Mouse (Mus musculus): Measurements from ENCODE around the gene Oprl1. TPM values are rescaled to one million over a fixed set of nuclear protein-coding genes. Genes with fewer than 3 reads are reported as not detected.
A peak's percentile ranks its signal among the peaks of the same experiment; 100 is the strongest.

Oprl1 gene
- total RNA-seq, 4 experiments from 2014 or later, result not detected

- no peak for DNase-seq (ENCODE audit: low spot score in 2 of 2)
These were observed 22.5 kb upstream of the Oprl1 start for GRCm38 (mm10) chr2:181692304-181692703.

DNA sequence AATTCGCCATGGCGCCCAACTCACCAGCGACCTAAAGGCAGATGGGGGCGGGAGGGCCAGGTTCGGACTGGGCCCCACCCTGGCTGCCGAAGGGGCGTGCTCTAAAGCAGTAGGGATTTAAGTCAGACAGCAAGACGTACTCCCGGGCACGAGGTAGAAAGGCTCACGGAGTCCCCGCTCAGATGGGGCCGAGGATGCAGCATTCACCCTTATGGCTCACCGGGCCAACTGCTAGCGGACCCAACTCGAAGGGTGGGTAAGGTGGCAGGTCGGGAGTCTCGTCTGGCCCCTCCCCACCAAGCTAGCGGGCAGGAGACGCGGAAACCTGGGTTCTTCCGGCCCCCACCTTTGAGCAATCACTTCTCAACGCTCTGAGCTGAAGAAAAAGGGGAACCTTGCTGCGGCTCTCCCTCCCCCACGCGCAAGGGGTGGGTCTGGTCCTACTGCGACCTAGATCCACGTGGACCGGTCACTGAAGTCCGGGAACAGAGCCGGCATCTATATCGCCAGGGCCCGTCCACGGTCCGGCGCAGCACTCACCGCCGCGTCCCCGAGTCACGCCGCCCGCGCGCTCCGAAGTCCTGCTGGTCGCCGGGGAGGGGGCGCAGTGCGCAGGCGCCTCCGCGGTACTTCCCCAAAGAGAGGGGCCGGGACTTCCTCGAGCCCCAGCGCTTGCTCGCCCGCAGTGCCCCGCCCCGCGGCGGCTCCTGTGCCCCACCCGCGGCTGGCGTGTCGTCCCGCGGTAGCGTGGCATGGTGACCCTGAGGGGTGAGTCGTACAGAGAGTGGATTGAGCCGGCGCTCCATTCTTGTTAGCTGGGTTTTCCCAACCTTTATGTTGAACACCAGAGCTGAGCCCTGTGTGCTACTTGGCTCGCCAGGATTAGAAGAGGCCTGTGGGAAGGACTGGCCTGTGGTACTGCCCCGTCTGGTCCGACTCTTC is 21.2 kb upstream of the Oprl1 start, which contains the start of gene Rgs19:
TSS of gene Rgs19 (minus strand) at position 639 of the 942 bp plus-strand sequence.
- DNase-seq (ENCODE audit: low spot score in 2 of 2), result peak; percentile 58 to 71

DNA sequence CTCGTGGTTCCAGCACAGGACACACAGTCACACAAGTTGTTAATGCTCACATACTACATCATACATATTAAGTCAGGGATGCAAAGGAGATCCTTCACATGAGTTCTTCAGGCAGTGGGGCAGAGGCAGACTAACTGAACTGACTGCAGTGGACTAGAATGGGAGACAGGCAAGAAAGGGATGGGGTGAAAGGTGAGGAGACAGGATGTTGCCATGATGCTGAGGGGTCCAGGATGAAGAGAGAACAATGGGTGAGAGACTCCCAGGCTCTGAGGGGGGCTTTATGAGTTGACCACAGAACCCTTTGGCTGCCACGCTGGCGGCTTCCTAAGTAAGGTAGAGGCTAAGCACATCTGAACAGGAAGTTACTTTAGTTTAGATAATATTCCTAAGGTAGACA is 20.2 kb upstream of the Oprl1 start:
- no peak for DNase-seq (ENCODE audit: low spot score in 2 of 2)

DNA sequence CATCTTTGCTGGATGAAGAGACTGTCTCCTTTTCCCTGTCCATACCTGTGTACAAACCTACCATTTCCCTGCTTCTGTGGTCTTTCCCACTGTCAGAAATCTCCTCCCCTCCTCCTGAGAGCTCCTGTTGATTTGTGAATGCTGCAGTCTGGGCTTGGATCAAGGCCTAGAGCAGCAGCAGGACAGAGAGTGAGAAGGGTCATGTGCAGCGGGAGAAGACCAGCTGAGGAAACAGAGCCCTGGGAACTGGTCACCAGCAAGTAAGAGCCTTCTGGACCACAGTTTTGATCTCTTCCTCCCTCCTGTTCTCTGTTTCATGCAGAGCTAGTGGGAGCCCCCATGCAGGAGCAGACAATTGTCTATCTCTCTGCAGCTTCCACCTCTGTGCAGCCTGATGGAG is 19.0 kb upstream of the Oprl1 start:
- no peak for DNase-seq (ENCODE audit: low spot score in 2 of 2)

GRCm38 (mm10) chr2:181696801-181697420 is 17.9 kb upstream of the Oprl1 start:
- no peak for DNase-seq (ENCODE audit: low spot score in 2 of 2)

DNA sequence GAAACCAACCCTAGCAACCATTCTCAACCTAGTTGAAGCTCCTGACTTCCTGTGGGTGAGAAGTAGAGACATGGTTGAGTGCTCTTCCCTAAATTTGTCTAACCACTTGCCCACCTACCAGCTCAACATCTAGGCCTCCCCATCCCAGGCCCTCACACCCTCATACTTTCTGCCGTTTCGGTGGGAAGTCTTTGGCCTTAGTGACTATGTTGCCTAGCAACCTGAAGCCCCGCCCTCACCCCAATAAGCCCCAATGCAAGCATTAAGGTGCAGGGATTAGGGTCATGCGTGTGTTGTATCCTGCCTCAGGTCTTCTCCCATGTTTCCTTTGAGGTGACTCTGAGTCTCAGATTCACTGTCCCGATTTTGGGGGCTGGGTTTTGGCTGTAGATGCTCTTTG is 16.6 kb upstream of the Oprl1 start, which contains the start of gene Lkaaear1:
TSS of gene Lkaaear1 (minus strand) at position 202 of the 400 bp plus-strand sequence.
- DNase-seq (ENCODE audit: low spot score in 2 of 2), result no peak

DNA sequence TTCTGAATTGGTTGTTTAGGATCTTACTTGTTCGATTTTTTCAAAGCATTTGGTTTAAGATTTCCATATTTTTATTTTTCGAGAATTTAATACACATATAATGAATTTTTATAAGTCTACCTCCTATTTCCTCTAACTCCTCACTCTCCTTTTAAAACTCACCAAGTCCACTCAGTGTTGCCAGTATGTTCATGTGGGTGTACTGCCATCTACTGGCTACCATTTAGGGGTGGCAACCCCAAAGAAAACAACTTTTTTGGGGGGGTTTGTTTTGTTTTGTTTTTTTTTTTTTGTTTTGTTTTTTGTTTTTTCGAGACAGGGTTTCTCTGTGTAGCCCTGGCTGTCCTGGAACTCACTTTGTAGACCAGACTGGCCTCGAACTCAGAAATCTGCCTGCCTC is 8.1 kb upstream of the Oprl1 start:
- DNase-seq (ENCODE audit: low spot score in 2 of 2), result no peak

DNA sequence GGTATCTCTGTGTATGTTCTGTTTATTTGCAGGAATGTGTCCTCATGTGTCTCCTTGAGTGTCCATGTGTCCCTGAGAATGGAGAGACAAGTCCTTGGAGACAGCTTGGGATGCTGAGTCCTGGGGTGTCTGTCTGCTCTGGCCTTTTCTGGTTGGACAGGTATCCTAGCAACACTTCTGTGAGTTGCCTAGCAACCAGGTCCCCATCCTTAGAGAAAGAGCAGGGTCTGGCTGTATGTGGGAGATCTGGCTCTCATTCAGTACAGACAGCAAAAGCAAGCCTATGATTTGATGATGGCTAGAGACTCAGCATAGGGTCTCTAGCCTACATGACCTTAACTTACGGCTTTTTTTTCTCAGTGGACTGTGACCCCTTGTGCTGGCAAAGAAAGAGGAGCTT is 1.1 kb upstream of the Oprl1 start:
- DNase-seq (ENCODE audit: low spot score in 2 of 2), result no peak

- no peak for DNase-seq (ENCODE audit: low spot score in 2 of 2)
These were observed 566 bp downstream of the Oprl1 start for GRCm38 (mm10) chr2:181715382-181715781.

GRCm38 (mm10) chr2:181716991-181717390 is 2.2 kb downstream of the Oprl1 start:
- DNase-seq (ENCODE audit: low spot score in 2 of 2), result no peak

GRCm38 (mm10) chr2:181720061-181720460 is 5.2 kb downstream of the Oprl1 start:
- no peak for DNase-seq (ENCODE audit: low spot score in 2 of 2)

DNA sequence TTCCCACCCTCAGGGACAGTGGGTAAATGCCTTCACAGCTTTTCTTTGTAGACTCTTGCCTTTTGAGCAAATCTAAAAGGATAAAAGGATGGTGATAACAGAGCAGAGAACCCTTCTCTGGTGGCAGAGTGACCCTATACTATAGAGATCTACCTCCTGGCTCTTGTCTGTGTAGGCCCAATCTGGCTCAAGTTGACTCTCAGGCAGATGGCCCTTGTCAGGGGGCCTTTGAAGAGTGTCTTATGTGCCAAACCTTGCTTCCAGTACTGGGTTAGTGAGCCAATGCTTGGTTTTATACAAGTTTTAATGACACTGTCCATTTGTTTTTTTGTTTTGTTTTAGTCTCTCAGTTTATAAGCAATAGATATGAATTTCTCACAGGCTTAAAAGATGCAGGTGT is 6.4 kb downstream of the Oprl1 start:
- DNase-seq (ENCODE audit: low spot score in 2 of 2), result no peak

DNA sequence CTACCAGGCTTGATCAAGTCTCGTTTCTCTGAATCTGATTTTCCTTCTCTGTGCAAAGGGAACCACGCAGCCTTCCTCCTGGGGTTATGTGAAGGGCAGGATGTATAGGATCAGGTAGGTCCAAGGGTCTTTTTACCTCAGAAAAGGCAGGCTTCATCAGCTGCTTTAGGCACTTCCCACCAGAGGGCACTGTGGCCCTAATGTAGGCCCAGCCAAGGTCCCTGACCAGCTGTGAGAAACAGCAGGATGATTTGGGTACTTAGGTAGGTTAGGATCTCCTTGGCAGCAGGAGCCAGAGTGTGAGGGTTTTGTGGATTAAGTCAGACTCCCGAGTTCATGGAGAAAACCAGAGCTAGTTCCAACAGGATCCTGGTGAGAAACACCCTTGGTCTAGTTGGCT is 7.4 kb downstream of the Oprl1 start:
- DNase-seq (ENCODE audit: low spot score in 2 of 2), result no peak

DNA sequence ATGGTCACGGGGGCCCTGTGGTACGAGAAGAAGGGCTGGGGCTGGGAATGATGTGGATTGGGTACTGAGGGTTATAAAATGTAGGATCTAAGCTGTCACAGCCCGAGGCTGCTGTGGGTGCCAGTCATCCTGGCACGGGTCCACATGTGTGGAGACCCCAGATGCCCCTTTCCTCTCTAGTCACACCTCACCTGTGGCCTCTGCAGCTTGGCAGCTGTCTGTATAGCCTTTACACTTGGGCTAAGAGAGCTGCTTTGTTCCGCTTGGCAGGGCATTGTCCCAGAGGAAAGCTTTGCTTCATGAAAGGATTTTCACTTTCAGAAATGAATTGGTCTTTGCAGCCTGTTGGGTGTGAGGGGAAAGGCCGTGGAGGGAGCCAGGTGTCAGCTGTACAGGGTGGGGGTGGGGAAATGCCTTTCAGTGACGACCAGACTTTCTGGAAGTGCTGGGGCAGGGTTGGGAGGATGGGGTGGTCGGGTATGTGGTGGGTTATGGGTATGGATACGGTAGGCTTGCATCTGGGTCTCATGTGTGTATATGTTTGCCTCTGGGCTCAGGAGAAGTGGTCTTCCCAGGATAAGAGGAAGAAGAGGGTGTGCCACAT is 12.9 kb downstream of the Oprl1 start:
- no peak for DNase-seq (ENCODE audit: low spot score in 2 of 2)

- no peak for DNase-seq (ENCODE audit: low spot score in 2 of 2)
These were observed 15.2 kb downstream of the Oprl1 start for GRCm38 (mm10) chr2:181730051-181730450.

GRCm38 (mm10) chr2:181752626-181753025 is 37.8 kb downstream of the Oprl1 start:
- no peak for DNase-seq (ENCODE audit: low spot score in 2 of 2)

- no peak for DNase-seq (ENCODE audit: low spot score in 2 of 2)
These were observed 43.4 kb downstream of the Oprl1 start for GRCm38 (mm10) chr2:181758147-181758725.

DNA sequence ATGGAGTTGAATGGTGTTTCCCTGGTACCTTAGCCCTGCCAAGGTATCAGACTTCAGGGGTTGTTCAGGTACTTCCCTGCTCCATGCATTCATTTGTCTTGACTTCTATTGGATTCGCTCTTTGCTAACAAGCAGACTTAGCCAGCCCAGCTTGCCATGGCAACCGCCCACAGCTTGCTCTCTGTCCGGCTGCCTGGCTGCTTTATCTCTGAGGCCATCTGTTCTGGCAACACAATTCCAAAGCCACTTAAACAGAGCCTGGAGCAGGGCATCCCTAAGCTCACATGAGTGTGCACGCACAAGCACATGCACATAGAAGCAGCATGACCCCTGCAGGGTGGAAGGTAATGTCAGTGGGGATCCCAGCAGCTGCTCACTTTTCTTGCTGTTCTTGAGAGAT is 44.2 kb downstream of the Oprl1 start:
- no peak for DNase-seq (ENCODE audit: low spot score in 2 of 2)

- no peak for DNase-seq (ENCODE audit: low spot score in 2 of 2)
These were observed 48.4 kb downstream of the Oprl1 start, which contains the start of gene Myt1 for GRCm38 (mm10) chr2:181763006-181763830. TSS of gene Myt1 (plus strand) at chr2:181763332.

DNA sequence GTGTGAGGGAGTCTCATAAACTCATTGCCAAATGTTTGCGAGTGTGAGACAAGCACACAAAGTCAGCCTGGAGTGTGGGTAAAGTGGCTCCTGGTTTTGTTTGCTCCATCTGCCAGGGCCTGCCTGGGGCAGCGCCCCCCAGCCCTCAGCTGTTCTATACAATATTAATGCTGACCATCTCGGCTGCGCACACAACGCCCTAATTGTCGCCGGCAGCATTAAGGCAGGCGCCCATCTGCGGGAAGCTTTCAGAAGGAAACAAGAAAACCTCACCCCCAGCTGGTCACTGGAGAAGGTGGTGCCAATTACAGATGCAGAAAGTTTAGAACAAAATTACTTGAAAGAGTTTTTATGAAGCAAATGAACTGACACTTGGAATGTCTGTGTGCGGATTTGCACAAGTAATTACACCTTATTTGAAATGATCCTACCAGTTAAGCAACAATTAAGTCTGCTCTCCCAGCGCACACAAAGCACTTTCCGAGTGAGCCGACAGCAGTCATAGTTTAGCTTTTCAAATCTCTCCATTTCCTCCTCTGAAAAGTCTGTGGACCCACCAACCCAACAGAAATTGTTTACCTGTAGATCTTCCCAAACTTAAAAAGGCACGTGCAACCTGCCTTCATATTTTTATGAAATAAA is 49.2 kb downstream of the Oprl1 start:
- no peak for DNase-seq (ENCODE audit: low spot score in 2 of 2)

All from gastrocnemius, adult 8-10 months (tissue).